Mouse (Mus musculus): ENCODE data around the gene Shcbp1l.

Shcbp1l gene

GRCm38 (mm10) chr1:153486767-153487499 is 62.0 kb downstream of the Shcbp1l start:
- peak; percentile 64 for DNase-seq (ENCODE audit: inconsistent ontology term)

GRCm38 (mm10) chr1:153487500-153487879 is 62.5 kb downstream of the Shcbp1l start, which contains the start of gene Dhx9:
Dhx9 (minus strand) TSS chr1:153487660.
- DNase-seq (ENCODE audit: inconsistent ontology term): peak; percentile 98

- DNase-seq (ENCODE audit: inconsistent ontology term): no peak
Observed at GRCm38 (mm10) chr1:153489132-153489531, 64.2 kb downstream of the Shcbp1l start.

GRCm38 (mm10) chr1:153489540-153489939 is 64.6 kb downstream of the Shcbp1l start:
- DNase-seq (ENCODE audit: inconsistent ontology term): no peak

GRCm38 (mm10) chr1:153489963-153490362 is 65.0 kb downstream of the Shcbp1l start:
- no peak for DNase-seq (ENCODE audit: inconsistent ontology term)

GRCm38 (mm10) chr1:153491345-153491744 is 66.4 kb downstream of the Shcbp1l start:
- no peak for DNase-seq (ENCODE audit: inconsistent ontology term)

- DNase-seq (ENCODE audit: inconsistent ontology term): no peak
Observed at GRCm38 (mm10) chr1:153491822-153492221, 66.9 kb downstream of the Shcbp1l start.

GRCm38 (mm10) chr1:153493338-153493737 is 68.4 kb downstream of the Shcbp1l start:
- DNase-seq (ENCODE audit: inconsistent ontology term): no peak

GRCm38 (mm10) chr1:153493931-153494330 is 69.0 kb downstream of the Shcbp1l start:
- DNase-seq (ENCODE audit: inconsistent ontology term): no peak

GRCm38 (mm10) chr1:153496030-153496429 is 71.1 kb downstream of the Shcbp1l start:
- no peak for DNase-seq (ENCODE audit: inconsistent ontology term)

- no peak for DNase-seq (ENCODE audit: inconsistent ontology term)
Observed at GRCm38 (mm10) chr1:153500030-153500429, 75.1 kb downstream of the Shcbp1l start.

GRCm38 (mm10) chr1:153501644-153502321 is 76.8 kb downstream of the Shcbp1l start:
- DNase-seq (ENCODE audit: inconsistent ontology term): no peak

Measured in Muller cell, postnatal 12 days (primary cell).